Mouse (Mus musculus) ovary, postnatal 14 days (tissue): ENCODE measurements at regions not wholly inside any gene's neighbourhood (a gene's known extent, or its start where the extent isn't known, plus 50 kb on each side); places are given as distances from the start of the nearest gene placed in this dataset.

Experiments
- DNase-seq: peaks from one replicate; pipeline ENCODE4 v3.0.0; 2022; ENCODE audit warnings: low spot score

- DNase-seq, result no peak
Observed at GRCm38 (mm10) chr13:102135210-102135609, 367.2 kb upstream of the Pik3r1 start.

- no peak for DNase-seq
Observed at GRCm38 (mm10) chr13:102142986-102143385, 375.0 kb upstream of the Pik3r1 start.

DNA sequence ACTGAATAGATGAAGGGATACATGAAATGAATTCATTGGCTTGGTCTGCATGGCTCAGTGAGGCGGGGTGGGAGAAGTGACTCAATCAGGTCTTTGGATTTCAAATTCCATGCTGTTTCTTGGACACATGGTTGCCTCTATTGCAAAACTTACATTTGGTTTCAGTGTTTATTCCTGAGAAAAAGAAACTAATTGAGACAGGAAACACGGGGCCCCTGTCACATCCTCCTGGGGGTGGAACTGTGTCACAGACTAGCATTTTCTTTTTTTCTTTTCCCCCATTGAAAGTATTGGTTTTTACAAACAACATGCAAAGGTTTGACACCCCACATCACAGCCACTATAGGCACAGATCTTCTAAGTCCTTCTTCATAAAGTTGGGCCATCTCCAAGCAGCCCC, 375.8 kb upstream of the Pik3r1 start:
- DNase-seq, result no peak

- no peak for DNase-seq
Observed at GRCm38 (mm10) chr13:102148039-102148438, 380.0 kb upstream of the Pik3r1 start.

GRCm38 (mm10) chr13:102153785-102154608, 386.0 kb upstream of the Pik3r1 start:
- DNase-seq, result no peak

- no peak for DNase-seq
Observed at GRCm38 (mm10) chr13:102154609-102154899, 386.5 kb upstream of the Pik3r1 start.

DNA sequence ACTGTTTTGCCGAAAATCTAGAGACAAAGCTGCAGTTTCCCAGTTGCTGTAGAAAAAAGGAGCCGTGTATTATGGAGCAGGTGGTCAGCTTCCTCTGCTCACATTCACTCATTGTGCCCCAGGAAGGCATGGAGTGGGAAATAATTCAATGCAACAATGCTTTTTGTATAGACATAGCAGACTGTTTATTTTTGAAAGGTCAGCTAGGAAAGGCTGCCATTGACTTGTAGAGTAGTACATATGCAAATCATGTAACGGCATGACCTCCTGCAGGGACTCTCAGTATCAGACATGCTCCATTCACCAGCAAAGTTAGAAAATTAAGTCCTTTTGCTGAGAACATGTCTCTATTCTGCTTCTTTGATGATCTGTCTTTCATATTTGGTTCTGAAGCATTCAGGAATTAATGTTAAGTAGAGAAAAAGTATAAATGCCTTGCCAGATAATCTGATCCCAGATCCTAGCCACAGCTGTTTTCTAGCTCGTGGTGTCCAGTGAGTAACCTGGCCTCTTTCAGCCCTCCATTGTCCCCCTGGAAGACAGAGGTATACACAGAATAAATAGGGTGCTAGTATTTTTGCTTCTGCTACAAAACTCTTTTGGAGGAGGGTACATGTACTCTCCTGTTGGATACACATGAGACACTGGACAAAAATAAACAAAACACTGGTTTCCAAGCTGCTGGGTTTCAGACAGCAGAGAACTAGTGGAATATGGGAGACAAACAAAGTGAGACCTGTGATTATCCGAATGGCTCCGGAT, 389.5 kb upstream of the Pik3r1 start:
- DNase-seq, result no peak

DNA sequence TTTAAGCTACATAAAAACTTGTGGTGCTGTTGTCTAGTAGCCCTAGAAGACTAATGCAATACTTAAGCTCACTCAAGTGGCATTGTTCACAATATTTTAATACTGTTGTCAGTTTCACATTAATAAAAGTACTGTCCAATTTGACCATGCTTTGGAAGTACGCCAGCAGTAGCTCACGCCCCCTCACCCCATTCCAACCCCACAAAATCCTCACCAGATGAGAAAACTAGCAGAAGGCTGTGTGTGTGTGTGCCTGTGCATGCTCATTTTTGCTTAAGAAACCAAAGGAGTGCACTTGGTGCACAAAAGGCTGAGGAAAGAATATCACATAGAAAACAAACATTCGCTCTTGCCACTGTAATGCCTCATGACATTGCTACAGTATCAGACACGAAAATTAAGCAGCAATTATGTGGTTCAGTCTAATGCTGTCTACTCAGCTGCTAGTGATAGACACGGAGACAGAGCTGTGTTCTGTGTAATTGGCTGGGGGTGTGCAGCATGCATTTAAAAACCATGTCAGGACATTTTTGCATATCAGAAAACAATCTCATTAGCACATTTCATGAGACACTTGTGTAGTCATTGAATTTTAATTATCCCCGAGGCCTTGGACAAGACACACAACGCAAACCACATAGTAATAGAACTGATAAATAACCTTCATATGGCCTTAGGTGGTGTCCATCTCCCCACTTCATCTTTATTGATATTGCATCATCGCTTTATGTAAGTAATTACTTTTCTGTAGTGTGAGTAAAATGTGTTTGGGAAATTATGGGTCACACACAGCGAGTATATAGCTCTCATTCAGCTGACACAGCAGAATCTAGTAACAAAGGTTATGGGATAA, 405.6 kb upstream of the Pik3r1 start:
- no peak for DNase-seq

DNA sequence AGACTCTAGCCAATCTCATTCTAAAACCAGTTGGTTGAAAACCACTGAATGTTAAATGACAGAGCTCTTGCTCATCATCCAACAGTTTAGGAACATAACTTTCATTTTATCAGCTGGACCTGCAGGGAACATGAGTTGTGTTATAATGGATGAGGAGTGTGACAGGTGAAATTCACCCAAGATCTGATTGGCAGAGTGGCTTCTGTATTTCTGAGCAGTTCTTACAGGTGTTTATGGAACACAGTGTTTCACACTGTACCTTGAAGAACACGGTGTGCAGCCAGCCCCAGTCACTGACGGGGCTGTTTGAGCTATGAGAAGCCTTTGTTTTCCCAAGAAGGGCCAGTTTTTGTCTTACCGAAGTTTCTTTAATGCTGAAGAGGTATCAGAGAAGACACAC, 406.4 kb upstream of the Pik3r1 start:
- DNase-seq, result no peak

GRCm38 (mm10) chr13:102174896-102175295, 406.9 kb upstream of the Pik3r1 start:
- DNase-seq, result no peak

DNA sequence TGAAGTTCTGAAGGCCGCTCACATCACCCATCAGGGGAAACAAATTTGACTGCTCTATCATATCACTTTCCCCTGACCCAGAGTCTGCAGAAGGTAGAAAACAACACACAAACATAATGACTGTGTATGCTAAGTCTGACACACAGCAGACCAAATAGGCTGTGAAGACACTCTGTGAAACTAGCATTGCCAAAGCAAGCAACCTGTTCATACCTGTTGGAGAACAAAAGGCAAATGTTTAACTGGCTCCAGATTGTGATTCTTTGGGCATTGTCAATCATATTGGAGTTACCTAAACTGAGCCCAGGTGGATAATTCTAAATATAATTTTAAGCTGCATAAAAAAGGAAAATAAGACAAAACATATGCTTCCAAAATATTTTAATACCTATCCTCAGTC, 407.4 kb upstream of the Pik3r1 start:
- no peak for DNase-seq

DNA sequence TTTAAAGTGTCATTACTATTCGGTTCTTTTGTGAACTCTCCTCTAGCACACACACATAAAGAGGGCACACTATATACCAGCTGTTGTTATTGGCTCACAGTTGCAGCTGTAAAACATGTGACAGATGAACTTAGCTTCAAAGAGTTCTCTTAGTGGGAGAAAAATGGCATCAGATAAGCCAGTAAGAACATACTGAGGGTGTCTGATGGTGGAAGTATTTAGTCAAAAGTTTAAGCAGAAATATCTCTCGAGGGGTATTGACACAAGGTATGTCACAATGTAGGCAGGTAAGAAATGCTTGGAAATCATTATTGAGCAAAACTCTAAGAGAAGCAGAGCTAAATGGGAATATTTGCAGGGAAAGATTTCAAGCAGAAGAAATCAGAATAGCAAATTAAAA, 408.4 kb upstream of the Pik3r1 start:
- no peak for DNase-seq

DNA sequence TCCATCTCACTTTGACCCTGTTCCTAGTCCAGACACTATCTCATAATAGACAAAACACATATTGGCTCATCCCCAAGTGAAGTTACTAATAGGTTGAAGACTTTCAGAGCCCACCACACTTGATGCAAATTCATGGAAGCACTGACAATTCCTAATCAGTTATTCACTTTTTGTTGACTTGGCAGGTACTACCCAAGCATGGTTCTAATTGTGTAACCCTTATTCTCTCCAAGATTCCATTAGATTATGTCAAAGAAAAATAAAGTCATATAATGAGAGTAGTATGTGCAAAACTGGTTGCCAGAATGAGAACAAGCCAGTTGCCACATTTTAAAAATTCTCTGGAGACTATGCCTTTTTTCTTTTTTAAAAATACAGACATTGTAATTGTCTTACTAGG, 426.7 kb upstream of the Pik3r1 start:
- DNase-seq, result no peak

GRCm38 (mm10) chr13:102202301-102202700, 434.3 kb upstream of the Pik3r1 start:
- DNase-seq, result no peak

GRCm38 (mm10) chr13:102218486-102218885, 450.5 kb upstream of the Pik3r1 start:
- no peak for DNase-seq

GRCm38 (mm10) chr13:102231048-102231447, 462.3 kb upstream of the Cd180 start:
- no peak for DNase-seq

- no peak for DNase-seq
Observed at GRCm38 (mm10) chr13:102232291-102232936, 460.9 kb upstream of the Cd180 start.

GRCm38 (mm10) chr13:102250884-102251283, 442.5 kb upstream of the Cd180 start:
- no peak for DNase-seq

GRCm38 (mm10) chr13:102251709-102252108, 441.6 kb upstream of the Cd180 start:
- DNase-seq, result no peak

GRCm38 (mm10) chr13:102255401-102256371, 437.7 kb upstream of the Cd180 start:
- no peak for DNase-seq

GRCm38 (mm10) chr13:102258207-102258606, 435.2 kb upstream of the Cd180 start:
- no peak for DNase-seq
